Mouse (Mus musculus) testis, postnatal 10 days (tissue): ENCODE data around the gene Mov10l1.

Experiments
- DNase-seq: peaks from one replicate; pipeline ENCODE4 v3.0.0; 2021; ENCODE audit warnings: low spot score

Gene Mov10l1

GRCm38 (mm10) chr15:89075478-89076147, 92.9 kb downstream of the Mov10l1 start:
- peak; percentile 91 for DNase-seq

- DNase-seq: peak; percentile 75
Observed at GRCm38 (mm10) chr15:89076156-89076731, 93.5 kb downstream of the Mov10l1 start.

- no peak for DNase-seq
Observed at GRCm38 (mm10) chr15:89078208-89078836, 95.6 kb downstream of the Mov10l1 start.

- no peak for DNase-seq
Observed at GRCm38 (mm10) chr15:89083906-89084305, 101.2 kb downstream of the Mov10l1 start.

- DNase-seq: peak; percentile 43
Observed at GRCm38 (mm10) chr15:89084826-89085225, 102.1 kb downstream of the Mov10l1 start.

- peak; percentile 91 for DNase-seq
Observed at GRCm38 (mm10) chr15:89088607-89089247, 106.0 kb downstream of the Mov10l1 start, which contains the start of gene Selenoo. TSS of gene Selenoo (plus strand) at chr15:89089084.

- peak; percentile 66 for DNase-seq
Observed at GRCm38 (mm10) chr15:89089248-89090051, 106.7 kb downstream of the Mov10l1 start.

- DNase-seq: no peak
Observed at GRCm38 (mm10) chr15:89090662-89091061, 108.0 kb downstream of the Mov10l1 start.

GRCm38 (mm10) chr15:89092181-89092580, 109.5 kb downstream of the Mov10l1 start:
- DNase-seq: no peak

- DNase-seq: no peak
Observed at GRCm38 (mm10) chr15:89097450-89097849, 114.7 kb downstream of the Mov10l1 start.

- DNase-seq: no peak
Observed at GRCm38 (mm10) chr15:89098616-89099015, 115.9 kb downstream of the Mov10l1 start.

GRCm38 (mm10) chr15:89100823-89101222, 118.1 kb downstream of the Mov10l1 start:
- peak; percentile 41 for DNase-seq

- DNase-seq: peak; percentile 42
Observed at GRCm38 (mm10) chr15:89102646-89103045, 119.9 kb downstream of the Mov10l1 start.

GRCm38 (mm10) chr15:89103921-89104320, 121.2 kb downstream of the Mov10l1 start:
- no peak for DNase-seq

GRCm38 (mm10) chr15:89104425-89104824, 121.7 kb downstream of the Mov10l1 start:
- DNase-seq: no peak
